Mouse (Mus musculus) embryonic facial prominence, embryonic 15.5 days (tissue): ENCODE measurements at regions not wholly inside any gene's neighbourhood (a gene's known extent, or its start where the extent isn't known, plus 50 kb on each side); places are given as distances from the start of the nearest gene placed in this dataset.

Source experiments
- ATAC-seq: fragments of 200-750 bp; cut with Nextera tagmentation; 2 replicates; pipeline ENCODE4 v1.8.0; 2017; ENCODE audit warnings: low read depth, moderate TSS enrichment; ENCODE audit not compliant: insufficient number of reproducible peaks, low FRiP score, low TSS enrichment
- H3K27ac ChIP-seq: fragments of 300-500 bp; sonication (generic); replicated peaks from 2 replicates; pipeline ENCODE4 v1.5.1; 2015; ENCODE audit warnings: mild to moderate bottlenecking, inconsistent platforms
- H3K27me3 ChIP-seq: fragments of 300-500 bp; sonication (generic); 2 replicates; pipeline ENCODE4 v1.6.1; 2015; ENCODE audit warnings: inconsistent platforms
- H3K36me3 ChIP-seq: fragments of 300-500 bp; sonication (generic); 2 replicates; pipeline ENCODE4 v1.6.1; 2015; ENCODE audit warnings: mild to moderate bottlenecking, inconsistent platforms
- H3K4me1 ChIP-seq: fragments of 300-500 bp; sonication (generic); 2 replicates; pipeline ENCODE4 v1.6.1; 2015; ENCODE audit warnings: inconsistent platforms
- H3K4me2 ChIP-seq: fragments of 300-500 bp; sonication (generic); replicated peaks from 2 replicates; pipeline ENCODE4 v1.6.1; 2015; ENCODE audit warnings: mild to moderate bottlenecking, inconsistent platforms
- H3K4me3 ChIP-seq: fragments of 300-500 bp; sonication (generic); replicated peaks from 2 replicates; pipeline ENCODE4 v1.5.1; 2015; ENCODE audit warnings: mild to moderate bottlenecking, inconsistent platforms
- H3K9ac ChIP-seq: fragments of 300-500 bp; sonication (generic); 2 replicates; pipeline ENCODE4 v1.6.1; 2015; ENCODE audit warnings: inconsistent platforms
- H3K9me3 ChIP-seq: fragments of 300-500 bp; sonication (generic); replicated peaks from 2 replicates; pipeline ENCODE4 v1.6.1; 2016; ENCODE audit warnings: inconsistent platforms
- WGBS: fragments of 180-500 bp; shearing (Covaris S2); methylation state at CpG from one replicate; pipeline ENCODE4 v1.1.7; 2015; 5-methylcytosine and 5-hydroxymethylcytosine counted together

GRCm38 (mm10) chr19:36214188-36214968, 94.5 kb upstream of the Ankrd1 start:
- WGBS: 16% methylated on average over 7 of the region's 7 CpGs
- Histone ChIP-seq H3K4me3 (no peak overlapping the region), H3K27ac (0 out of 2 replicates have a peak overlapping the region, but pooled peaks have one; percentile 4), H3K4me2 (peak overlapping the region; percentile 26; the same call in 1 of the 2 replicates), H3K27me3 (no peaks in the 10 kb centered on the region), H3K36me3 (no peaks in the 10 kb centered on the region), H3K9me3 (no peaks in the 10 kb centered on the region), H3K4me1 (peaks cover 14% of the 10 kb centered on the region), H3K9ac (no peak overlapping the region)
- ATAC-seq: peak; percentile 89

- Histone ChIP-seq H3K4me2 (no peak overlapping the region), H3K36me3 (no peaks in the 10 kb centered on the region), H3K4me1 (peaks cover 14% of the 10 kb centered on the region), H3K27ac (no peak overlapping the region), H3K27me3 (no peaks in the 10 kb centered on the region), H3K9me3 (no peaks in the 10 kb centered on the region), H3K9ac (no peak overlapping the region), H3K4me3 (no peak overlapping the region)
- ATAC-seq: no peak
- 67% methylated on average over 5 of the region's 5 CpGs for WGBS
Measured at GRCm38 (mm10) chr19:36217177-36217576, 97.3 kb upstream of the Ankrd1 start.

GRCm38 (mm10) chr19:36217605-36218004, 97.7 kb upstream of the Ankrd1 start:
- H3K27ac ChIP-seq: no peak overlapping the region
- peaks cover 14% of the 10 kb centered on the region for H3K4me1 ChIP-seq
- no peaks in the 10 kb centered on the region for H3K36me3 ChIP-seq
- no peaks in the 10 kb centered on the region for H3K27me3 ChIP-seq
- no peak overlapping the region for H3K4me2 ChIP-seq
- no peak overlapping the region for H3K4me3 ChIP-seq
- no peak overlapping the region for H3K9ac ChIP-seq
- 66% methylated on average over 5 of the region's 5 CpGs for WGBS
- no peaks in the 10 kb centered on the region for H3K9me3 ChIP-seq
- ATAC-seq: no peak

GRCm38 (mm10) chr19:36218921-36219320, 99.0 kb upstream of the Ankrd1 start:
- H3K4me2 ChIP-seq: no peak overlapping the region
- H3K4me1 ChIP-seq: peaks cover 12% of the 10 kb centered on the region
- no peak overlapping the region for H3K9ac ChIP-seq
- WGBS: 66% methylated on average over 5 of the region's 5 CpGs
- H3K36me3 ChIP-seq: no peaks in the 10 kb centered on the region
- H3K9me3 ChIP-seq: no peaks in the 10 kb centered on the region
- H3K27ac ChIP-seq: no peak overlapping the region
- no peak overlapping the region for H3K4me3 ChIP-seq
- ATAC-seq: no peak
- no peaks in the 10 kb centered on the region for H3K27me3 ChIP-seq

- Histone ChIP-seq H3K4me1 (no peaks in the 10 kb centered on the region), H3K9ac (no peak overlapping the region), H3K27me3 (no peaks in the 10 kb centered on the region), H3K36me3 (no peaks in the 10 kb centered on the region), H3K27ac (no peak overlapping the region), H3K4me2 (no peak overlapping the region), H3K9me3 (no peaks in the 10 kb centered on the region), H3K4me3 (no peak overlapping the region)
- ATAC-seq: no peak
- 81% methylated on average over 2 of the region's 2 CpGs for WGBS
Measured at GRCm38 (mm10) chr19:36221104-36221503, 101.2 kb upstream of the Ankrd1 start.

- Histone ChIP-seq H3K36me3 (no peaks in the 10 kb centered on the region), H3K4me2 (no peak overlapping the region), H3K27me3 (no peaks in the 10 kb centered on the region), H3K4me1 (no peaks in the 10 kb centered on the region), H3K27ac (no peak overlapping the region), H3K4me3 (no peak overlapping the region), H3K9ac (no peak overlapping the region), H3K9me3 (no peaks in the 10 kb centered on the region)
- ATAC-seq: no peak
Measured at GRCm38 (mm10) chr19:36221596-36221995, 101.7 kb upstream of the Ankrd1 start.

- no peak for ATAC-seq
- H3K27me3 ChIP-seq: no peaks in the 10 kb centered on the region
- H3K4me3 ChIP-seq: no peak overlapping the region
- no peak overlapping the region for H3K9ac ChIP-seq
- no peak overlapping the region for H3K27ac ChIP-seq
- 81% methylated on average over 3 of the region's 3 CpGs for WGBS
- H3K36me3 ChIP-seq: no peaks in the 10 kb centered on the region
- H3K4me1 ChIP-seq: no peaks in the 10 kb centered on the region
- H3K9me3 ChIP-seq: no peaks in the 10 kb centered on the region
- H3K4me2 ChIP-seq: no peak overlapping the region
Measured at GRCm38 (mm10) chr19:36222198-36222597, 102.3 kb upstream of the Ankrd1 start.

- H3K4me1 ChIP-seq: no peaks in the 10 kb centered on the region
- no peak overlapping the region for H3K27ac ChIP-seq
- no peak for ATAC-seq
- H3K9me3 ChIP-seq: no peaks in the 10 kb centered on the region
- 35% methylated on average over 8 of the region's 8 CpGs for WGBS
- H3K4me2 ChIP-seq: no peak overlapping the region
- no peak overlapping the region for H3K9ac ChIP-seq
- no peak overlapping the region for H3K4me3 ChIP-seq
- H3K27me3 ChIP-seq: no peaks in the 10 kb centered on the region
- no peaks in the 10 kb centered on the region for H3K36me3 ChIP-seq
Measured at GRCm38 (mm10) chr19:36224518-36224917, 104.6 kb upstream of the Ankrd1 start.

- Histone ChIP-seq H3K27ac (no peak overlapping the region), H3K27me3 (no peaks in the 10 kb centered on the region), H3K36me3 (no peaks in the 10 kb centered on the region), H3K4me1 (no peaks in the 10 kb centered on the region), H3K4me2 (no peak overlapping the region), H3K9ac (no peak overlapping the region), H3K4me3 (no peak overlapping the region), H3K9me3 (no peaks in the 10 kb centered on the region)
- ATAC-seq: no peak
- 90% methylated on average over 2 of the region's 2 CpGs for WGBS
Measured at GRCm38 (mm10) chr19:36225612-36226011, 105.7 kb upstream of the Ankrd1 start.

GRCm38 (mm10) chr19:36227418-36228160, 107.7 kb upstream of the Ankrd1 start:
- no peak for ATAC-seq
- no peaks in the 10 kb centered on the region for H3K4me1 ChIP-seq
- H3K9me3 ChIP-seq: no peaks in the 10 kb centered on the region
- H3K9ac ChIP-seq: no peak overlapping the region
- no peak overlapping the region for H3K4me2 ChIP-seq
- H3K27ac ChIP-seq: no peak overlapping the region
- no peaks in the 10 kb centered on the region for H3K27me3 ChIP-seq
- no peaks in the 10 kb centered on the region for H3K36me3 ChIP-seq
- no peak overlapping the region for H3K4me3 ChIP-seq
- WGBS: 43% methylated on average over 16 of the region's 17 CpGs

- Histone ChIP-seq H3K27ac (no peak overlapping the region), H3K4me1 (no peaks in the 10 kb centered on the region), H3K4me2 (no peak overlapping the region), H3K27me3 (no peaks in the 10 kb centered on the region), H3K9me3 (no peaks in the 10 kb centered on the region), H3K9ac (no peak overlapping the region), H3K36me3 (no peaks in the 10 kb centered on the region), H3K4me3 (no peak overlapping the region)
- no peak for ATAC-seq
- WGBS: 75% methylated on average over 3 of the region's 3 CpGs
Measured at GRCm38 (mm10) chr19:36229315-36229714, 109.4 kb upstream of the Ankrd1 start.
